Mouse (Mus musculus) ES-Bruce4 (cell line): ENCODE data around the gene Arih2. TPM values are rescaled to one million over a fixed set of nuclear protein-coding genes. Genes with fewer than 3 reads are reported as not detected.

ENCODE experiments used
- H3K27ac ChIP-seq: 2 replicates; pipeline ENCODE4 v1.5.1; 2012; ENCODE audit warnings: low read length, inconsistent platforms; ENCODE audit not compliant: insufficient read depth
- H3K27me3 ChIP-seq: 2 replicates; pipeline ENCODE4 v1.6.1; 2012; ENCODE audit warnings: mild to moderate bottlenecking, low read length, inconsistent platforms; ENCODE audit not compliant: control insufficient read depth, poor library complexity, insufficient read depth, severe bottlenecking
- H3K36me3 ChIP-seq: 2 replicates; pipeline ENCODE4 v1.6.1; 2012; ENCODE audit warnings: inconsistent platforms, mild to moderate bottlenecking, low read length, moderate library complexity; ENCODE audit not compliant: control insufficient read depth, poor library complexity, insufficient read depth, severe bottlenecking
- H3K4me1 ChIP-seq: one replicate; pipeline ENCODE4 v1.8.1; 2011; ENCODE audit warnings: low read length; ENCODE audit not compliant: control insufficient read depth, insufficient read depth
- H3K4me3 ChIP-seq: 2 replicates; pipeline ENCODE4 v1.5.1; 2011; ENCODE audit warnings: low read depth, mild to moderate bottlenecking, low read length
- H3K9ac ChIP-seq: 2 replicates; pipeline ENCODE4 v1.6.1; 2012; ENCODE audit warnings: low read depth, mild to moderate bottlenecking, inconsistent platforms; ENCODE audit not compliant: poor library complexity, severe bottlenecking
- H3K9me3 ChIP-seq: replicated peaks from 2 replicates; pipeline ENCODE4 v1.6.1; 2012; ENCODE audit warnings: mild to moderate bottlenecking, low read length, inconsistent platforms; ENCODE audit not compliant: control insufficient read depth, poor library complexity, insufficient read depth, severe bottlenecking
- CTCF ChIP-seq: IDR thresholded peaks from one replicate; pipeline ENCODE4 v1.8.1; 2011; ENCODE audit warnings: low read depth, low read length
- EP300 ChIP-seq: IDR thresholded peaks from 2 replicates; pipeline ENCODE4 v1.6.1; 2011; ENCODE audit warnings: low read depth, low read length; ENCODE audit not compliant: insufficient read depth
- POLR2A ChIP-seq: IDR thresholded peaks from one replicate; pipeline ENCODE4 v1.8.1; 2011; ENCODE audit warnings: low read length; ENCODE audit not compliant: insufficient read depth
- polyA plus RNA-seq: library from polyadenylated mRNA; stranded (reverse); fragments of >200 nt; gene quantifications from 2 replicates; pipeline ENCODE4 v1.2.4, GENCODE M21; 2011; ENCODE audit warnings: low read depth; ENCODE audit not compliant: missing spikeins, insufficient read depth, insufficient read length

The Arih2 gene
- polyA plus RNA-seq, 1 experiment, result 131 TPM

- no peaks in the 10 kb centered on the region for H3K27me3 ChIP-seq
- H3K4me3 ChIP-seq, result no peak overlapping the region
- H3K9me3 ChIP-seq, result no peaks in the 10 kb centered on the region
- no peaks in the 10 kb centered on the region for H3K4me1 ChIP-seq
- no peak overlapping the region for H3K27ac ChIP-seq
- peaks cover 6% of the 10 kb centered on the region for H3K36me3 ChIP-seq
- no peak overlapping the region for H3K9ac ChIP-seq
- TF ChIP-seq EP300, result no peak
- TF ChIP-seq POLR2A, result no peak
- TF ChIP-seq CTCF, result no peak
Measured at GRCm38 (mm10) chr9:108687181-108687580, 38.0 kb upstream of the Arih2 start.

DNA sequence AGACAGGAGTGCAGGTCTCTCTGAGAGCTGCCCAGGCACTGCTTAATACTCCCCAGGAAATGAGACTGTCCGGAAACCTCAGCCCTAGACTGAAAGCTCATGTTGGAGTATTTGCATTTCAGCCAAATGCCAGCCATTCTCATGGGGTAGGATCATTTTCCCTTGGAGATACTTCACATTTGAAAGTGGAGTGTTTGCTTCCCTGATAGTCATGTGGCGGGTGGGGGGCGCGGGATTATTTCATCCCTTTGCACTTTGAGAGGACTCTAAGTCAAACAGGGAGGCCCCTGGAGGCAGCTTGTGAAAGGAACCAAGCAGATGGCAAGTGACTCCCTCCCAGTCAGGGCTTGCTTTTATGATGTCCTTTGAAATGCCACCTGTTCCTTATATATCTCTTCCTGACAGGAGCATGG lies 37.3 kb upstream of the Arih2 start:
- Histone ChIP-seq H3K27ac (no peak overlapping the region), H3K4me3 (no peak overlapping the region), H3K27me3 (no peaks in the 10 kb centered on the region), H3K4me1 (no peaks in the 10 kb centered on the region), H3K36me3 (peaks cover 6% of the 10 kb centered on the region), H3K9me3 (no peaks in the 10 kb centered on the region), H3K9ac (no peak overlapping the region)
- TF ChIP-seq EP300 (no peak), POLR2A (no peak), CTCF (no peak)

GRCm38 (mm10) chr9:108680026-108680425 lies 30.8 kb upstream of the Arih2 start:
- H3K4me3 ChIP-seq, result no peak overlapping the region
- H3K27ac ChIP-seq, result no peak overlapping the region
- H3K36me3 ChIP-seq, result peaks cover 19% of the 10 kb centered on the region
- H3K27me3 ChIP-seq, result no peaks in the 10 kb centered on the region
- H3K4me1 ChIP-seq, result no peaks in the 10 kb centered on the region
- no peak overlapping the region for H3K9ac ChIP-seq
- H3K9me3 ChIP-seq, result no peaks in the 10 kb centered on the region
- TF ChIP-seq CTCF, result no peak

DNA sequence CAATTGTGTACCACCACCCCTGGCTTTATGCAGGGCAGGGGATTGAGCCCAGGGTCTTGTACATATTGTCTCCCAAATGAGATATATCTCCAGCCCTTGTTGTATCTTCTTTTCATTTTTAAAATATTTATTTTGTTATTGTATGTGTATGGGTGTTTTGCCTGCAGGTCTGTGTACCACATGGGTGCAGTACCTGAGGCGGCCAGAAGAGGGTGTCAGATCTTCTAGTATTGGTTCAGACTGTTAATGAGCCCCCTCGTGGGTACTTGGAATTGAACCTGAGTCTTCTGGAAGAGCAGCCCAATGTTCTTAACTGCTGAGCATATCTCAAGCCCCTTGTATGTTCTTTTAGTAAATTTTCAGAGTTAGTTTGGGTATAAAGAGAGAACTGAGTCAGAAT lies 24.0 kb upstream of the Arih2 start:
- Histone ChIP-seq H3K27me3 (no peaks in the 10 kb centered on the region), H3K9ac (no peak overlapping the region), H3K27ac (no peak overlapping the region), H3K9me3 (peaks cover 5% of the 10 kb centered on the region; the same call in 1 of the 2 replicates), H3K36me3 (peaks cover 10% of the 10 kb centered on the region), H3K4me1 (no peaks in the 10 kb centered on the region), H3K4me3 (no peak overlapping the region)
- TF ChIP-seq POLR2A (no peak), EP300 (no peak), CTCF (peak; percentile 45)

DNA sequence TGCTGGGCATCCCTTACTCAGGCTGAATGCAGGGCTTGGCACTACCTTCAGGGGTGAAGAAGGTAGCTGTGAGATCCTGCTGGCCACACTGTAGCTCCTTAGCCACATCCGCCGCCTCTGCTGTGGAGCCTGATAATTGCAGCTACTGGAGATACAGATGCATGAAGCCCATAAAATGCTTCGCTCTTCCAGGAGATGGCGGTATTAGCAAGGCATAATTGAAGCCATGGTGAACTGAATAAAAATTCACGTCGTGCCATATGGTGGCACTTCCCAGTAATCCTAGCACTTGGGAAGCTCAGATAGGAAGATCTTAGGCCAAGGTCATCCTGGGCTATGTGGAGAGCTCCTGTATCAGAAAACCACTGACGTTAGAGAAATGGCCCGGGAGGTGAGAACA lies 20.7 kb upstream of the Arih2 start:
- Histone ChIP-seq H3K36me3 (peaks cover 4% of the 10 kb centered on the region), H3K4me3 (no peak overlapping the region), H3K27me3 (no peaks in the 10 kb centered on the region), H3K4me1 (no peaks in the 10 kb centered on the region), H3K9ac (no peak overlapping the region), H3K27ac (no peak overlapping the region), H3K9me3 (peaks cover 5% of the 10 kb centered on the region; the same call in 1 of the 2 replicates)
- TF ChIP-seq EP300, result no peak
- TF ChIP-seq CTCF, result peak; percentile 16

DNA sequence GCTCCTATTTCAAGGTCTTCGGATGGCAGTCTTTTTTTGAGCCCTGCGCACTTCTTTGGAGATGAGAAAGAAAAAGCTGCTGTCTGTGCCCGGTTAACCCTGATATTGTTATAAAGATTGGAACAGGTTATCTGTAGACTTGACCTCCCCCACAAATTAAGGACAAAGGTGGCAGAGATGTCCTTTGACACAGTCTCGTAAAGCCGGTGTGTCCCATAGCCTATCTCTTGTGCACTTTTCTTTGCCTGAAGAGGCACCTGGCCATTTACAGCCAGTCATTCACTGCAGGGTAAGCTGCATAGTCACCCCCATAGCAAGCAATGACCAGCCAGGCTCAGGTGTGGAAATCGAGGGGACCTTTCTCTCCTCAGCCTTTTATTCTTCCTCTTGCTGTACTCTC lies 13.5 kb upstream of the Arih2 start:
- peaks cover 1% of the 10 kb centered on the region for H3K4me1 ChIP-seq
- H3K36me3 ChIP-seq, result no peaks in the 10 kb centered on the region
- H3K27ac ChIP-seq, result no peak overlapping the region
- no peaks in the 10 kb centered on the region for H3K9me3 ChIP-seq
- TF ChIP-seq EP300 (no peak), CTCF (no peak), POLR2A (no peak)
- H3K9ac ChIP-seq, result peak overlapping the region; percentile 54
- peak overlapping the region; percentile 91 for H3K4me3 ChIP-seq
- H3K27me3 ChIP-seq, result no peaks in the 10 kb centered on the region
